Mouse (Mus musculus) spleen, adult 2 months (tissue): ENCODE results near the gene Dnajb13.

Source experiments
- CTCF ChIP-seq: fragments of 200-500 bp; IDR thresholded peaks from 2 replicates; pipeline ENCODE4 v1.5.1; 2011; ENCODE audit warnings: mild to moderate bottlenecking, inconsistent platforms; ENCODE audit not compliant: insufficient read depth, insufficient read length, insufficient replicate concordance; ENCODE audit errors: extremely low read depth
- POLR2A ChIP-seq: fragments of 200-500 bp; IDR thresholded peaks from 2 replicates; pipeline ENCODE4 v1.6.1; 2011; ENCODE audit warnings: low read depth, low read length, inconsistent platforms

- TF ChIP-seq CTCF: no peak
- no peak for TF ChIP-seq POLR2A
Observed at GRCm38 (mm10) chr7:100479823-100480164, 35.0 kb downstream of the Dnajb13 start.
